Mouse (Mus musculus) brain, embryonic 14.5 days (tissue): Measurements from ENCODE around the gene Fcgrt.

Source experiments
- CTCF ChIP-seq: fragments of 200-500 bp; IDR thresholded peaks from 2 replicates; pipeline ENCODE4 v1.5.1; 2012; ENCODE audit warnings: inconsistent platforms, mild to moderate bottlenecking, moderate library complexity, borderline replicate concordance; ENCODE audit not compliant: insufficient read depth, insufficient read length; ENCODE audit errors: extremely low read depth
- POLR2A ChIP-seq: fragments of 200-500 bp; IDR thresholded peaks from 2 replicates; pipeline ENCODE4 v1.6.1; 2012; ENCODE audit warnings: mild to moderate bottlenecking, inconsistent platforms, borderline replicate concordance; ENCODE audit not compliant: poor library complexity, insufficient read depth, insufficient read length, severe bottlenecking; ENCODE audit errors: extremely low read depth

DNA sequence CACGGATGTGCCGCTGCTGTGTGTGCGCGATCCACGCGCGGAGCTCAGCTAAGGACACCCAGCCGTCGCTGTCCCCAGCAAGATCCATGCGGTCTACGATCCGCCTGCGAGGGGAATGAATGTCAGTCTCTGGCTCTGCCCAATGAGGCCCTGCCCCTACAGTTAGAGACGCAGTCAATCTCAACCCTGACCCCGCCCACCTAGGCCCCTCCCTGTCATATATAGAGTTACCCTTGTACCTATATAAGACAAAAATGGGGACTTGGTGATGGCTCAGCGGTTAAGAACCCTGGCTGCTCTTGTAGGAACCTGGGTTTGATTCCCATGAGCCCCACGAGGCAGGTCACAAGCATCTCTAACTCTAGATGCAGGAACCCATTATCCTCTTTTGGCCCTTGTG lies 15.1 kb downstream of the Fcgrt start:
- no peak for TF ChIP-seq CTCF
- no peak for TF ChIP-seq POLR2A
